Mouse (Mus musculus) layer of hippocampus, adult 8-10 months (tissue): ENCODE results near the gene Phf23. TPM values are rescaled to one million over a fixed set of nuclear protein-coding genes. Genes with fewer than 3 reads are reported as not detected.
A peak's percentile ranks its signal among the peaks of the same experiment; 100 is the strongest.

Source experiments
- DNase-seq, 2 experiments: peaks; one replicate each; pipeline ENCODE4 v3.0.0; 2022; ENCODE audit warnings: low spot score in 2 of 2
- total RNA-seq, 4 experiments: library from RNA; stranded (reverse); gene quantifications; 2 replicates each; pipeline ENCODE4 v1.2.4; 2022

Gene Phf23
- total RNA-seq, 4 experiments from 2014 or later: 45.2 to 59.7 (median 49.7) TPM

DNA sequence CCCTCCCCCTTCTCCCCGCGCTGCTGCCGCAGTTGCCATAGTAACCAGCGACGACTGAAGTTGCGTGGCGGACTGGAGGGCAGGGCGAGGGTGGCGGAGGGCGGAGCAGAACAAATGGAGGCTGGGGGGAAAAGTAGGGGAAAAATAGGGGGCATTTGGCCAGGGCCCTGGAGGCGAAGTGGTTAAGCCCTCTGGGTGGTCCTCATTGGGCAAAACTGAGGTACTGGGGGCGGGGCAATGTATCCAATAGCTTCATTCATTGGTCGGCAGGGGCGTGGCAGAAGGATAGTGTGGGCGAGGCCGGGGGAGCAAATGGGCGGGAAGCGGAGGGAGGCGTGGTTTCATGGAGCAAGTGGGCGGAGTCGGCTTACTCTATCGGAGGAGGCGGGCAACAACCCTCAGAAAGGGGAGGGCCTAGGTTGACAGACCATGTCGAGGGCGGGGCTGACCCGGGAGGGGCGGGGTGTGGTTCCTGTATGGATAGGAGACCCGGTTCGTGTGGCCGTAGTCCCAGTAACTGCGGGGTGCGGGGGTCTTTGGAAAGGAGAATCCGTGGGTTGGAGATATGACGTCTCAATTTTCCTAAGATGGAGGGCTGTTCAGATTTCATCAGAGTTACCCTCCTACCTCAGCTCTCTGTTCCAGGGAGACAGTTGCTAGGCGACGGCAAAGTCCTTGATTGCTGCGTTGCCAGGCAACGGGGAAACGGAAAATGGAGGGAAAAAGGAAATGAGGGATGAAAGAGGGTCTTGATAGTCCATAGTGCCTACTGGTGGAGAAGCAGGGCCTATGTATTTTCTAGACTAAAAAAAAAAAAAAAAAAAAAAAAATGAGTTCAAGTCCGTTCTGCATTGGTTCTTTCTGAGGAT lies 25.9 kb downstream of the Phf23 start:
- DNase-seq: peak; percentile 98

DNA sequence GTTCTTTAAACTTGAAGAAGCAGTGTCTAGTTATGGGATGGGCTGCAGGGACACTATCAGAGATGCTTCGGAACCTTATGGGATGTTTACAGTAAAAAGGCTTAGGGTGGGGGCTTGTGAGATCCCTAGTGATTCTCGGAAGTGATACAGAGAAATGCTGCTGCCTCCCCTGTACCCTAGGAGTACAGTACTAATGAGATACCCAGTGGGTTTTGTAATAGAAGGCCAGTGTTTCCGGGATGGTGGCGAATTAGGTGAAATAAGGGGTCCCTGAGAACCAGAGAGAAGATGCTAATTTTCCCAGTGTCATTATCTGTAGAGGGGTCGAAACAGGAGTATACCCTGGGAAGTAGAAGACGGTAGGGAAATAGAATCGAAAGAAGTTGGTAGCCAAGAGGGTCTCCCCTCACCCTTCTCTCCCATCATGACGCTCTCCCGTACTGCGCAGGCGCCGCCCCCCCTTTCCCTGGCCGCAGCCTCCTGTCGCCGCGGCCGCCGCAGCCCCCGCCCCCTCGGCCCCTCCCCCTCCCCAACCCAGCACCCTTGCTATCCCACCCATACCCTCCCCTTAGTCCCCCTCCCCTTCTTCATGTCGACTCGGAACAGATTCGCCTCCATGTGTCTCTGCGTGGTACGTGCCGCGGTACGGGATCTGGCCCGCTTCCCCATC lies 28.0 kb downstream of the Phf23 start:
- DNase-seq: no peak

DNA sequence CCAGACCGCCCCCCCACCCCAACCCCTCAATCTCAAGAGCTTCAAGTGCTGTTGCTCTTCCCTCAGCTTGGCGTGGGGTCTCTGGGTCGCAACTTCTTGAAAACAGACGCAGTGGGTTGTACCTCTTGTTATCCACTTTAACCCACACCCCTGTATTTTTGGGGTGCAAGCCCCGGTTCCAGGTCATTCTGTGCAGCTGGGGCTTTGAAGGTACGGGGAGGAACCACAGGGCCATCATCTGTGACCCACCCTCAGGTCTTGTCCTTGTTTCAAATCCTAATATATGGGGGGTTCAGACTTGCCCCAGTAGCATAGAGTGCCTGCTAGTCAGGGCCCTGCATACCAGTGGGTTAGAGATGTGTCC lies 28.6 kb downstream of the Phf23 start:
- DNase-seq: no peak

DNA sequence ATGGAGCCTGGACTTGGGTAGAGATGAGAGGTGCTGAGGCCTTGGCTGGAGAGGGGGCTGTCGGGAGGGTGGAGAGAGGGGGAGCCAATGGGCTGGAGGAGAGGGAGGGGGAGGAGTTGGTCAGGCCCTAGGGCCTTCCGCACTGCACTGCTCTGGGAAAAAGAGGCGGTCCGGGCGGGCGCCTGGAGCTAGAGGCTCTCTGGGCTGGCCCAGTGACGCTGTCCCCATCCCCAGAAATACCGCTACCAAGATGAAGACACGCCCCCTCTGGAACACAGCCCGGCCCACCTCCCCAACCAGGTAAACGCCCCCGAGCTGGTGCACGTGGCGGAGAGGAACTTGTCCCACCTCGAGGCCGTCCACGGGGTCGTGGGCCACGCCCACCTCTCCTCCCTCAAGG lies 31.1 kb downstream of the Phf23 start:
- no peak for DNase-seq

DNA sequence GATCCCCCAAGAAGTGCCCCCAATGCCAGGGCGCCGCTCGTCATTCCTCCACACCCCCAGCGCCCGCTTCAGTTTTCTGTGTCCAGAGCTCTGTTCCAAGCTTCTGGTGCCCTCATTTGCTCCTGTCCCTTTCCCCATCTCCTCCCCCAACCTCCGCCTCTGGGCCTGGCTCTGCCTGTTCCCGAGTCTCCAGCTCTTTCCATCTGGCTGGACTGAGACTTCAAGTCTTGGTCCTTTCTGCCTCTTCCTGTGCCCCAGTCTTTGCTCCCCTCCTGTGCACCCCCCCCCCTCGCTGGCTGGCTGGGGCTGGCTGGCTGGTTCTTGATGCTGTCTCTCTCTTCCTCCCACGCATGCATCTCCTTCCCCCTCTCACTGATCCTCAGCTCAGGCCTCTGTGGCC lies 31.8 kb downstream of the Phf23 start:
- no peak for DNase-seq

DNA sequence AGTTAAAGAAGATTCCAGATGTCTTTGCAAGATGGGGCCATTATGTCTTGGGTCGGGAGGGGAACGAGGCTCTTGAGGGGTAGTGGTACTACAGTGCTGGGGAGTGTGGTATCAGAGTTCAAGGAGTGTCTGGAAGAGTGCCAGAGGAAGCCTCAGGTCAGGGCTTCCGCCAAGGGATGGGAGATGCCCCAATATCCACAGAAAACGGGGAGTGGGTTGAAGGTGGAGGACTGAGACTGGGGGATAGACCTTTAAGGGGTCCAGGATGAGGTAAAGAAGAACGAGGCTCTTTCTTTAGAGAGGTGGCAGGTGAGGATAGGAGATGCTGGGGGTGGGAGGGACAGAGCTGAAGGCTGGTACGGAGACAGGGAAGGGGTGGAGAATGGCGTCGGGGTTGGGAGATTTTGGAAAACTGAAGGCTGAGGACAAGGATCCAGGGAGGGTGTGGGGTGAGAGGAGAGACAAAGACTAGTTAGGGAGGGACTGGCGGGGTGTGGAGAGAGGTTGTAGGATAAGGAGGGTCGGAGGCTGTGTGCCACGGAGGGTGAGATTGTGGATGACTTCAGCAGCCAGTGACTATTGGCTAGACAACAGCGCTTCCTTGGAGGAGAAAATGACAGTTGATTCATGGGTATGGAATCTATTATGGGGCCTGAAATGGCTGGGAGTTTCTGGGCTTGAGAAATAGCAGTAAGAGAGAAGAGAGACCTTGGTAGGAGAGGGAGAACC lies 33.0 kb downstream of the Phf23 start:
- no peak for DNase-seq

DNA sequence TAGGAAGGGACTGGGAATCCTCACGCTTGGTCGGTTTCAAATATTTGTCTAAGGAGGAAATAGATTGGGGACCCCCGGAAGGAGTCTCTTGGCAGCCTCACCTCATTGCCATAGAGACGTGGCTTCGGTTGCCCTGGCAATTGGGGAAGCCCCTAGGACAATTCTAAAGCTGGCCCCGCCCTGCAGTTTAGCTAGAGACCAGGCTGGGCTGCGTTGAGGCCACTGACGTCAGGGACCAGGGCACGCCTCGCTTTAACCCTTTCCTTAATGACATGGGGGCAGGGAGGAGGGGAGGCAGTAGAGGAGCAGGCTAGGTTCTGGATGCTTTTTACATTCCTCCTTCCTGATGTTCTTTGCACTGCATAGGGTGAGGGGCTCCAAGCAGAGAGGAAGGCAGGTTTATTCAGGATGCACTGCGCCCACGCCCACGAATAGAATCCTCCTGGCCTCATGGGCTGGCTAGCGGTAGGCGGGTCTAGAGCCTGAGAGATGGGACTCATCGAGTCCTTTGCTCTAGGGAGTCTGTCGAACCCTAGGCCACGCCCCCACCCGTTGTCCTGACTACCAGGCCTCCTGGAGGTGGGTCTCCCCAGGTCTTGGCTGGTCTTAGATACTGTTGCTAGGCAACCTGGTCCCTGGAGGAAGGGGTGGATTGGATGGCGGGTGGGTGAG lies 33.7 kb downstream of the Phf23 start:
- peak; percentile 81 to 91 for DNase-seq

DNA sequence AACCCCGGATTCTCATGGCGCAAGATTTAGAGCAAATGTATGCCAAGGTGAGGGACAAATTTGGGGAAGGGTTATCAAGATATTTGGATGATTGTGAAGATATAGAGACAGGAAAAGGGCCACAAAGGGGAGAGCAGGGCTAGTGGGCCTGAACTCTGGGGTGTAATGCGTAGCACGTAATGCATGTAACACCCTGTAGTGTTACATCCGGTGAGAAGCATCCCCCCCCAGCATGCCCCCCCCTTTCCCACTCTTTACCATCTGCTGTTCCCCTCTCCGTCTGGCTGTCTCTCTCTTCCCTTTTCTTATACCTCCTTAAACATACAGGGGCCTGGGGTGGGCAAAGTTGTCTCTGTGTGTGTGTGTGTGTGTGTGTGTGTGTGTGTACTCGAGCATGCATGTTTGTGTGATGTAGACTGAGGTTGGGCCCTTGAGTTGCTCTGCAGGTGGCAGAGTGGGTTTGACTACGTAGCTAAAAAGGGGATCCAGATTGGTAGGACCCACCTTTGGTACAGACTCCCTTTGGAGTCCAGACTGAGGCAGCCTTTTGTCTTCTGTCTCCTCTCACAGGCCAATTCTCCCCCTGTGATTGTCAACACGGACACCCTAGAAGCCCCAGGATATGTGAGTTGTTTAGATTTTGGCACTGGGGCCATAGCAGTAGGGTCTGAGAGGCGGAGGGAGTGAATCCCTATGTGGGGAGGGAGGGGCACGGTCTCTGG lies 34.4 kb downstream of the Phf23 start:
- no peak for DNase-seq

DNA sequence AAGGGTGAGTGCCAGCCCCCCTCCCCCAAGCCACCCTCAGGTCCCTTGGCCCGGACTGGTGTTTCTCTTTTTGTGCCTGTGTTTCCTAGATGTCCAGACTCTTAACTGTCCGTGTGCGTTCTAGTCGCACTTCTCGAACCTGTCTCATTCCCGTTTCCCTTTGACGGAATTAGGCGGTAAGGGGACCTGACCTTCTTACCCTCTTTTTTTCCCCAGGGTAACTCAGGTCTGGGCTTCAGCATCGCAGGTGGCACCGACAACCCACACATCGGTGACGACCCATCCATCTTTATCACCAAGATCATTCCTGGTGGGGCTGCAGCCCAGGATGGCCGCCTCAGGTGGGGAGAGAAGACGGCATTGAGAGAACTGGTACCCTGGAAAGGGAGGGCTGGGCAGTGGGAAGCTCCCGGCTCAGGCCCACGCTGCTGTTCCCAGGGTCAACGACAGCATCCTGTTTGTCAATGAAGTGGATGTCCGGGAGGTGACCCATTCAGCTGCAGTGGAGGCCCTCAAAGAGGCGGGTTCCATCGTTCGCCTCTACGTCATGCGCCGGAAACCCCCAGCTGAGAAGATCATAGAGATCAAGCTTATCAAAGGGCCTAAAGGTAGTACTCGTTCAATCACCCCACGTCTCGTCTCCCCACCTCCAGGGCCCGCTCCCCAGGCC lies 35.2 kb downstream of the Phf23 start:
- DNase-seq: no peak

DNA sequence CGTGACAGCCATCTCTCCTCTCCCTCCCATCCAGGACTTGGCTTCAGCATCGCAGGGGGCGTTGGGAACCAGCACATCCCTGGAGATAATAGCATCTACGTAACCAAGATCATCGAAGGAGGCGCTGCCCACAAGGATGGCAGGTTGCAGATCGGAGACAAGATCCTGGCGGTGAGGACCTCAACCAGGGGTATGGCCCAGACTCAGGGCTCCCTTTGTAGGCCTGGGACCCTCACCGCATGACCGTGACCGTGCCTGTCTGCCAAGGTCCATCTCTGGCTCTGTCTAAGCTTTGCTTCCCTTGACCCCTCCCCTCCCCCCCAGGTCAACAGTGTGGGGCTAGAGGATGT lies 35.7 kb downstream of the Phf23 start:
- DNase-seq: no peak

DNA sequence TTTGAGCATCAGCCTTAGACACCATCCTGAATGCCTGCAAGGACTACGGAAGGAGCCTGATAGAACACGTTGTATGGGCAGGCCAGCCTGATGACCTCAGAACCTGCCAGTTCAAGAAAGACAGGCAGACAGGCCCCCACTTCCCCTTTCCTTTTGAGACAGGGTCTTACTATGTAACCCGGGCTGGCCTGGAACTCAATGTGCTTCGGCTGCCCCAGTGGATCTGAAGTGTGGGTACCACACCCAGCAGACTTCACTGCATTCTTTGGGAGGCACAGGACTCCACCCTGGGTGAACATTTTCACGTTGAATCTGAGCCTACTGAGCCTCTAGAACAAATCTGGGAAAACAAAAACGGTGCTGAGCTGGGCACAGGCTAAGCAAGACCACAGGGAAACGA lies 42.6 kb downstream of the Phf23 start:
- DNase-seq: no peak

DNA sequence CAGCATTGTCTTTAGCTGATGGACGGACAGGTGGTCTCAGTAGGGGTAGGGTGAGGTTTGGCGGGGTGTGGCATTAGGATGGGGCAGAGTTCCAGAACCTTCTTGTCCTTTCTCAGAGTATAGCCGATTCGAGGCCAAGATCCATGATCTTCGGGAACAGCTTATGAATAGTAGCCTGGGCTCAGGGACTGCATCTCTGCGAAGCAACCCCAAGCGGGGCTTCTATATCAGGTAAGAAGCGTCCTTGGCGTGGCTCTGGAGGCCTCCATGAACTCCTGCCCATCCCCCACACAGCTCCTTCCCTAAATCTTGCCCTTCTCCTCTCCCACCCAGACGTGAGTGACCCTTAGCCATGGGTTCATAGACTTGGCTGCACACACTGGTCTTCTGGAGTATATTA lies 44.1 kb downstream of the Phf23 start:
- no peak for DNase-seq

DNA sequence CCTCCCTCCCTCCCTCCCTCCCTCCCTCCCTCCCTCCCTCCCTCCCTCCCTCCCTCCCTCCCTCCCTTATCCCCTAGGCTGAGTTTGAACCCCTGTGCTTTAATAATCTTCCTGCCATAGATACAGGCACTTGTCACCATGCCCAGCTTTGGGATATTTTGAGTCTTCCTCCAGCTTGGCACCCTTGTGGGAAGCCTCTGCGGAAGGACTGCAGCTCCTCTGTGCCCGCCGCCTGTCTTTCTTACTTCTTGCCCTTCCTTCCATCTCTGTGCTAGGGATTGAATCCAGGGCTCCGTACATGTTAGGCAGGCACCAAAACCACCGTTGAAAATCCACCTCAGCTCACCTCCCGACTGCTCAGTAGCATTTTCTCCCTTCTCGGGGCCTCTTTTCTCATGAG lies 44.6 kb downstream of the Phf23 start:
- DNase-seq: no peak

DNA sequence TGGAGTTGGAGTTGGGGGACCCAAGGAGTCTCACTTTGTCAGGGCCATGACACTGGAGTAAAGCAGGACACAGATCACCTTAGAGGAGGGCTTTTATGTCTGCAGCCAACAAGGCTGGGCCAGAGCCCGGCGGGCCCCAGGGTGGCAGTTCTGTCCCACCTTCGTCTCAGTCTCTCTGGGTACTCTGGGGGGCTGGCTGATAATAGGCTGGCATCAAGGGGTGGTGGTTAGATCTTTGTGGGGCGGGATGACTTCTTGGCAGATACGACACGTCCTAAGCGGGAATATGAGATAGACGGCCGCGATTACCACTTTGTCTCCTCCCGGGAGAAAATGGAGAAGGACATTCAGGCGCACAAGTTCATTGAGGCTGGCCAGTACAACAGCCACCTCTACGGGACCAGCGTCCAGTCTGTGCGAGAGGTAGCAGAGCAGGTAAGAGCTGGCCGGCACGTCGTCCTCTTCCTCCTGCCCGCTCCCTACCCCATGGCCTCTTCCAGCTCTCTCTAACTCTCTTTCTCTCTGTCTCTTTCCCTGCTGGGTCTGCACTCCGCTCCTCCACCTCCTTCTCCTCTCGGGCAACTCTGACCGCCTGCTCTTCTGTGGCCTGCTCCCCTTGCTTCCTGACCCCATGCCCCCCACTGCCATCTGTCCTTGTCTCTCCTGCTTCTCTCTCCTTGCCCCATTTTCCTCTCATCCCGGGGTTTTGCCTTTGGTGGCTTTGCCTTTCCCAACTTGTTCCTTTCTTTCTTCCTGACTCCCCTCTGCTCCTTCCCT lies 46.9 kb downstream of the Phf23 start:
- no peak for DNase-seq

DNA sequence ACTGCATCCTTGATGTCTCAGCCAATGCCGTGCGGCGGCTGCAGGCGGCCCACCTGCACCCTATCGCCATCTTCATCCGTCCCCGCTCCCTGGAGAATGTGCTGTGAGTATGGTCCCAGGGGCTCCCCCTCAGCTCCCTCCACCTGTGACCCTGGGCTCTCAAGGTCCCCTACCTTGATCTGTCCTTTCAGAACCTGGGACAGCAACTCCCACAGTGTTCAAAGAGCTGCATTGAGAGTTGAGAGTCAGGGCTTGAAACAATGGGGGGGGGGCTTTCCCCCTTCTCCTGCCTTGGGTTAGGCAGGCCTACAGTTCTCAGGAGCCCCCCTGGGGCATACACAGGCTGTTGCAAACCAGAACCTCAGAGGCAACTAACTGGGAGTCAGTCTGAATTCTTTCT lies 48.1 kb downstream of the Phf23 start:
- DNase-seq: no peak

DNA sequence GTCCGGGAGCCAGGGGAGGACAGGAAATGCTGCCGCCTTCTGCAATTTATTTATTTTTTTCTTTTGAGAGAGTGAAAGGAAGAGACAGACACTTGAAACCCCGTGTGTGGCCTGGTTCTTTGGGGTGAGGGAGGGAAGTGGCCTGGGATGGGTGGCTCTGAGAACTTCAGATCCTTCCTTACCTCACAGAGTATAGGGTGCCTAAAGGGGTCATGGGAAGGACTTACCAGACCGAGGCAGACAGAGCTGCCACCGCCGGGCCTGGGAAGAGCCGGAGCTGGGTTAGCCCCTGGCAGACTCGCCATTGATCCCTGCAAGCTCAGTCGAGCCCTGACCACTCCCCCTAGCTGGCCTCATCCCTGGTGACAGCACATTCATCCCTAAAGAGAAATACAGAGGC lies 49.9 kb downstream of the Phf23 start:
- DNase-seq: no peak

DNA sequence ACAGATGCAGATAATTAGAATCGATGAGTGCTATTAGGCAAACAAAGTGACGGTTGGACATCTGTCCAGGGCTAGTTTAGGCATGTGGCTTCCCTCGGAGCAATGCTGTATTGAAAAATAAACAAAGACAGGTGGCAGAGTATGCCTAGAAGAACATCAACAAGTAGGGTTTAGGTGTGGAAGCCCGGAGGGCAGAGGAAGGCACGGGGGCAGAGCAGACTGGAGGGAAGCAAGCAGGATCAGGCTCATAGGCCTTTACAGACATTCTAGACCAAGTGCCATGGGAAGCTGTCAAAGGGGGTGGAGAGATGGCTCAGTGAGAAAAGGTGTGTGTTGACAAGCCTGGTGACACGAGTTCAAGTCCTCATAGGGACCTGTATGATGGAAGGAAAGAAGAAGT lies 53.8 kb downstream of the Phf23 start:
- no peak for DNase-seq
